Mouse (Mus musculus) megakaryocyte progenitor cell, adult 5-6 weeks (primary cell): ENCODE measurements at regions not wholly inside any gene's neighbourhood (a gene's known extent, or its start where the extent isn't known, plus 50 kb on each side); places are given as distances from the start of the nearest gene placed in this dataset.

ENCODE experiments used
- ATAC-seq: replicated peaks from 2 replicates; pipeline ENCODE4 v1.8.0; 2016; ENCODE audit warnings: mild to moderate bottlenecking, moderate TSS enrichment, inconsistent platforms; ENCODE audit not compliant: poor library complexity

DNA sequence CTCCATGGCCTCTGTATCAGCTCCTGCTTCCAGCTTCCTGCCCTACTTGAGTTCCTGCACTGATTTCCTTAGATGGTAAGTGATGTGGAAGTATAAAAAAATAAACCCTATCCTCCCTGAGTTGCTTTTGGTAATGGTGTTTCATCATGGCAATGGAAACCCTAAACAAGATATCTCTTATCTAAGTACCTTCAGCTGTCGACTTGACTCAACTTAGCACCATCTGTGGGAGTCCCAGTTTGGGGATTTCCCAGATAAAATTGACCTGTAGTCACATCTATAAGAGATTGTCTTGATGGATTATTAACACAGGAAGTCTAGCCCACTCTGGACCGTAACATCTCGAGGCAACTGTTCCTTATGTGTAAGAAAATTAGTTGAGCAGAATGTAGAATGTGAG, 570.2 kb upstream of the Gm10306 start:
- no peak for ATAC-seq

- peak; percentile 77 for ATAC-seq
These were observed 566.0 kb upstream of the Gm10306 start for GRCm38 (mm10) chr4:93990273-93990869.

DNA sequence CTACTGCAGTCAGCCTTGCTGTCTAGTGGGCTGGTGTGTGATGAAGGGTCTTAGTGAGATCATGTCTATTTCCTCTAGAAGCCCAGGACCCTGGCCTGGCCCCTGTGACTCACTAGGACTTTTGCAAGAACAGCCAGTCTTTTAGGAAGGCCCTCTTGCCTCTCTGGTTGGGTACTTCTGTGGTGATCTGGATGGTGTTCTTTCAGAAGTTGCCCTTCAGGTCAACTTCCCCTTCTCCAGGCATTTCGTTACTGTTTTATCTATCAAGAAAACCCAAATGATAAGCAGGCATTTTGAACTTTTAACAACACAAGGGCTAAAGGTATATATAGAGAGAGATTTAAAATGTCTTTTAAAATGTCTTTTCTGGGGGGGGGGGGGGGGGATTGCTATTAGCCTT, 550.5 kb upstream of the Gm10306 start:
- peak; percentile 72 for ATAC-seq

- peak; percentile 92 for ATAC-seq
These were observed 549.1 kb upstream of the Gm10306 start for GRCm38 (mm10) chr4:94007088-94007768.

DNA sequence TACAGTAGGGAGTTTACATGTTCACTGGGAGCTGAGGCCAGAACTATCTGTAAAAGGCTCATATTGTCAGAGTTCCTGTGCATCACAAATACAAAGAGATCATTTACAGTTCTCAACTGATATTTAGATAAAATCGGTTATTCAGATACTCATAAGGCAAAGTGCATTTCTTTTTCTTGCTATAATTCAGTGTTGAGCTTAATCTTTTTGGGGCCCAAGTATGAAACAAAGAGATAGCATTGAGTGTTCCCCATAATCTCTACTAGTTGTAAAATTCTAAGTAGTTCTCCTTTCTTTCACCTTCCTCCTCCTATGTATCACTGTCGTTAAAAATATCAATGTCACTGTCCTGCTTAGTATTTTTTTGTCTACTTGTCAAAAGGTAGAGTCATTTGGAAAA, 540.6 kb upstream of the Gm10306 start:
- no peak for ATAC-seq

DNA sequence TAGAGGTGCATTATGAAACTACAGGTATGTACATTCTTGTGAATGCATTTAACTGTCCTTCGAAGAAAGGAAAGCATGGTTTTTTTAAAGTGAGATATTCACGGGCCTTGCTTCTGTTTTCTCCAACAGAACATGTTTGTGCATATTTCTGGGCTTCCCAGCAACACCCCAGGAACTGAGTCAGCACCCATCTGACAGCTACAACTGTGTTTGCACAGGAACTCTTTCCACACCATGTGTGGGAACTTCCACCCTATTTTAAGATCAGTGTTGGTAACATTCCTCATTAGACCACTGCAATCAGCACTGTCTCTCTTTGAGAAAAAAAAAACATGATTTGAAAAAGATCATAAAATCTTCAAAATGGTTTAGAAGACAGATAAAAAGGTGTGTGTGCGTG, 538.6 kb upstream of the Gm10306 start:
- ATAC-seq = peak; percentile 63

DNA sequence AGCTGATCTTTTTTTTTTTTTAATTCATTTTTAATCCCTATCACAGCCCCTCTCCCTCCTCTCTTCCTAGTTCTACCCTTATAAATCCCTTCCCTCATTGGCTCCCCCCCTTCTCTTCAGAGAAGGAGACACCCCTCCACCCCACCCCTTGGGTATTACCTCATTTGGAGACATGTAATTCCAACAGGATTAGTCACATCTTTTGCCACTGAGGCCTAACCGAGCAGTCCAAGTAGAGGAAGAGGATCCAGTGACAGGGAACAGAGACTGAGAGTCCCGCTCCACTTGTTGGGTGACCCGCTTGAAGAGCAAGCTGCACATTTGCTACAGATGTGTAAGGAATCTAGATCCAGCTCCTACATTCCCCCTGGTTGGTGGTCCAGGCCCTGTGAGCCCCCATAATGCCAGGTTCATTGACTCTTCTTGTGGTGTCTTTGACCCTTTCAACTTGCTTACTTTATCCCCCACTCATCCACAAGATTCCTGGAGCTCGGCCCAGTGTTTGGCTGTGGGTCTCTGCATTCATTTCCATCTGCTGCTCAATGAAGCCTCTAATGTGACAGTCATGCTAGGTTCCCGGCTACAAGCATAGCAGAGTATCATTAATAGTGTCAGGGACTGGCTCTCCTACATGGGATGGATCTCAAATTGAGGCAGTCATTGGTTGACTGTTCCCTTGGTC, 506.6 kb upstream of the Gm10306 start:
- ATAC-seq = no peak

DNA sequence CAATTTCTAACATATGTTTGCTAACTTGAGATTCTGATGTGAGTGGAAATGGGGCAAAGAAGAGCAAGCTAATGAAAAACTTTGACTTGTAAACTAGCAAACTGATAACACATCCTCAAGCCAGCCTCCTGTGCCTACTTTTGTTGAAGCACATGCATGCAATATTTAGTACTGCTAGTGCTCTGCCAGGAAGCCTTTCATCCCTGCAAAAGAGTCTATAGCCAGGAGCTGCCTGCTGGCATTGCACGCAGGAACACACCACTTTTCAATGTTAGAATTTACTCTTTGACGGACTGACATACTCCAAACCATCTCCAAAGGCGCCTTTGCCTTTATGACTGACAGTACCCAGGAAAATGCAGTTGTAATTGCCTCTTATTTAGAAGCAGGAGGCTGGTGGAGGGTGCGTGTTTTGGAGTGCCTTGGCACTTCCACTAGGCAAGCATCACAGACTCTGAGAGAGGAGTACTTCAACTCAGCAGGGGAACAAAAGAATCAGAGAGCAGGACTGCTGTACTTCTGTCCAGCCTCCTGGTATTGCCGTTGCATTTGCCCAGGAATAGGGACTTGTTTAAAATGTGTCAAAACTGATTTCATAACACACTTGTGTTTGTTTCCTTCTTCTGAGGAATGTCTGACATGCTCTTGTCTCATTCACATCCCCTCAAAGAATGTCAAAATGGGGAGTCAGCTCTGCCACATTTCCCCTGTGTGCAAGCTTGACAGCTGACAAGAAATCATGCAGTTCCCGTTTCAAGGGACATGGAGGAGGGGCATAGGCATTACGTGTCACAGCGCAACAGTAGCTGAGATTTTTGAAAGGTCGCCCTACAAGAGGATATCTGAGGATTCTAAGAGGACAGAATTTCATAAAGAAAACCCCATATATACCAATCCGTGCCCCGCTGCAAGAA, 503.8 kb upstream of the Gm10306 start:
- ATAC-seq = no peak

DNA sequence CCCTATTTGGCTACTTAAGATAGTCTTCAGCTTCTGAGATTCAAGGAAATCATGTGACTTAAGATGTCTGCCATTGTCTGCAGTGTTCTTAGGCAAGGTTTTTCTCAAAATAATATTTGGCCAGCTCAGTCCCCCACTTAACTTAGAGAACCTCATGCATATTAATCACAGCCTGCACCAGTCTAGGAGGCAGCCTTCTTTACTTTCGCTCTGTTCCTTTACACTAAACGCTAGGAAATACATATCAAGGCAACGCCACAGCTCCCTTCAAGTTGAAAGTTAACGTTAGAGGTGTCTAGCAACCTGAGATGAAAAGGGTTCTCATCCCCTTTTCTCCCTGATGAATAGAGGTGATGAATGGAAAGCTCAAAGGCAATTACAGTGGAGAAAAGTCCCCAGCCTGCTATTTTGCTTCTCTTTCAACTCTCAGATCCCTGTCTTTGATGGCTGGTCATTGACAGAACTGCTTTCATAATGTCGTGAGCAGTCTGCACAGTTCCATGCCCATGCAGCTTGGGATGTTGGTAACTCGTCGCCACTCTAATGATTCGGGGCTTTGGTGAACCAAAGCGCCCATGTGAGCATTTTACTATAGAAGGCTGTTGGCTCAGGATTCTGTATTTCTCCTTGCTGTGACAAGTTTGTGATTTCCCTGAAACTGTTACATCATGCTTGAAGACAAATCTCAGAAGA, 483.0 kb upstream of the Gm10306 start:
- ATAC-seq = no peak

DNA sequence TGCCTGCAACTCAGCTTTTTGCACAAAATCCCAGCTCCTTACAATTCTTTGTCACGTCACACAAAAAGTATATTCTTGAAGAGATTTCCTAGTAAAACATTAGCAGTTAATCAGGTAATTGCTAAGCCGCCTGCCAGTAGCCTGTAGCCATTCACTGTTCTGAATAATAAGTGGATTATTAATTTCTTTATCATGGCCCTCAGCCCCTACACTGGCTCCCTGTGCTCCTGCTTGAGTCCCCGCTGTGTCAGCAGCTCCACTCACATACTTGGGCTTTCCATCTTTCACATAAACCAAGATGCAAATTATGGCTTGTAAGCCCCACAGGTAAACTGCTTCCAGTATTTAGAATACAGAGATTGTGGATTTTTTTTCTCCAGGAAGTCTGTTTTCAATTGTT, 473.5 kb upstream of the Gm10306 start:
- no peak for ATAC-seq

- no peak for ATAC-seq
These were observed 462.0 kb upstream of the Gm10306 start for GRCm38 (mm10) chr4:94094379-94094778.

DNA sequence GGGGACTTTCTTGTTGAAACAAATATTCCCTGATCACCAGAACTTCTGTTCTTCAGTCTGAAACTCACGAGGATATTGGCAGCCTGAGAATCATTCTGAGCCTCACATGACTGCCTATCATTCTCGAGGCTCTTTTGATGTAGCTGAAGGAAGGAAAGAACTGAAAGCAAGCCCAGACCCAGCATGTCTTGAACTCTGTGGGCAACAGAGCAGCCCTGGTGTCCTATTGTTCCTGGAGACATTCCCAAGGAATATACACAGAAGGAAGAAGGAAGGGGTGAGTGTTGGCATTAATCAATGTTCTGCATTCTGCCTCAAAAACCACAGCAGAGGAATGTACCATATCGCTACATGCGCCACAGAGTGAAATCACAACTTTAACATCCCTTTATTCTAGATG, 449.4 kb upstream of the Gm10306 start:
- ATAC-seq = no peak

DNA sequence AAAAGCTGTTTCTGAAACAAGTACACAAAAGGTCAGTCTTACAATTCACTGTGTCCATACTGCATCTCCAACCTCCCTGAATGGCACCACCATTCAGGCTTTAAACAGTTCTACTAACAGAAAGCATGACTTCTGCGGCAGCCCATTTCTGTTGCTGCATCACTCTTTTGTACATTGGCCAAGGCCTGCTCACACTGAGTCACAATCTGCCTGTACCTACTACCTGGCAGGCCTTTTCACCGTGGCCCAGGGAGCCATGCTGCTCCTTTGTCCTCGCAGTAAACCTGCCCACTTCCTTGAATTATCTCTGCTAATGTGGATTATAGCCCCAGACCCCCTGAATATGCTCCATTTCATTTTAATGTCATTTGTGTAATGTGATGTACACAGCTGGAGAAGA, 439.5 kb upstream of the Gm10306 start:
- ATAC-seq = no peak

- peak; percentile 58 for ATAC-seq
These were observed 432.2 kb upstream of the Gm10306 start for GRCm38 (mm10) chr4:94124177-94124576.

GRCm38 (mm10) chr4:94137921-94138320, 418.4 kb upstream of the Gm10306 start:
- ATAC-seq = no peak

GRCm38 (mm10) chr4:94144901-94145801, 411.2 kb upstream of the Gm10306 start:
- ATAC-seq = no peak

DNA sequence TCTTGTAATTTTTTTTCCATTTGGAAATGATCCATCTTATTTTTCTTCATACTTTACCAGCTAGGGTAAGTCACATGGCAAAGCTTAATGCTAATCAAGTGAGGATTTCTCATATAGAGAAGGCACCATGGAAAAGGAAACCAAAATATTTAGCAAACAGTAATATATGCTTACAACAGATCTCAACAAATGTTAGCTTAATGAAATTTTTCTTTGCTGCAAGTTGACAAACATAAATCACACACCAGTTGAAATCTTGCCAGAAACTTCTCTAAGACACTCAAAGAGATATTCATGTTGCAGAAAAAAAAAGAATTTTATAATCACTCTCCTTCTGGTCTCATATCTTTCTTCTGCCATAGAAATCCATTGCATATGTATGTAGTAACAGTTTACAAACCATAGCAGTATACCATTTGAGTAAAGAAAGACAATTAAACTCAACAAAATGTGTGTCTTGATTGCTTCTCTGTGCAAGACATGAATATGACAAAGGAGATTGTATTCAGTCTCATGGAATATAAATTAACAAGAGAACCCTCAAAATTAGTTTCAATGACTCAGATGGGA, 408.3 kb upstream of the Gm10306 start:
- ATAC-seq = no peak

DNA sequence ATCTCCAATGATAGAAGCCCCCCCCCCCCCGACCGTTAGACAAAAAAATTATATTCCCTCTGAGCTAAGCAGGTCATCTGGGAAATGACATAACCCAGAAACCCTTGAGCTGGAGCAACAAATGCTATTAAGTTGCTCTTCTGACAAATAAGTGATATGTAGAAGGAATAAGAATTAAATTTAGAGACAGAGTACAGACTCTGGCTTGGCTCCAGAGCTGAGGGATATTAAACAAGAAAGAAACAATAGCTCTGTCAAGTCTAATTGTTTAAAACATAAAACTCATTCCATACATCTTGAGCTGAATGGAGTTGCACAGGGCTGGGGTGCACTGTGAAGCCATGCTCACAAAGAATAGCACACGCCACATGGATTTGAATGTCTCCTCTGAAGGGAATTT, 407.3 kb upstream of the Gm10306 start:
- ATAC-seq = no peak

- no peak for ATAC-seq
These were observed 395.7 kb upstream of the Gm10306 start for GRCm38 (mm10) chr4:94160620-94161019.
